Mouse (Mus musculus) cortical plate, adult 2 months (tissue): ENCODE results near the gene Tarbp2. TPM values are rescaled to one million over a fixed set of nuclear protein-coding genes. Genes with fewer than 3 reads are reported as not detected.

Experiments
- H3K27ac ChIP-seq: fragments of 200-500 bp; 2 replicates; pipeline ENCODE4 v1.5.1; 2012; ENCODE audit warnings: low read length, control low read depth, inconsistent platforms; ENCODE audit not compliant: insufficient read depth
- H3K4me1 ChIP-seq: fragments of 200-500 bp; 2 replicates; pipeline ENCODE4 v1.6.1; 2011; ENCODE audit warnings: low read length; ENCODE audit not compliant: control insufficient read depth, insufficient read depth
- H3K4me3 ChIP-seq: fragments of 200-500 bp; 2 replicates; pipeline ENCODE4 v1.5.1; 2011; ENCODE audit warnings: mild to moderate bottlenecking, low read length, control low read depth; ENCODE audit not compliant: insufficient read depth
- CTCF ChIP-seq: fragments of 200-500 bp; IDR thresholded peaks from 2 replicates; pipeline ENCODE4 v1.5.1; 2011; ENCODE audit warnings: mild to moderate bottlenecking, control low read depth, low read length; ENCODE audit not compliant: insufficient read depth; ENCODE audit errors: extremely low read depth
- POLR2A ChIP-seq: fragments of 200-500 bp; IDR thresholded peaks from 2 replicates; pipeline ENCODE4 v1.6.1; 2011; ENCODE audit warnings: mild to moderate bottlenecking, low read length, control low read depth; ENCODE audit not compliant: insufficient read depth; ENCODE audit errors: extremely low read depth
- polyA plus RNA-seq: library from polyadenylated mRNA; depleted of rRNA; stranded (reverse); fragments of >200 nt; gene quantifications from 2 replicates; pipeline ENCODE4 v1.2.3, GENCODE M21; 2012; rRNA removed

Gene Tarbp2
- polyA plus RNA-seq, 1 experiment = 62.7 TPM

GRCm38 (mm10) chr15:102563061-102563460, 45.1 kb downstream of the Tarbp2 start:
- Histone ChIP-seq H3K4me3 (no peak overlapping the region), H3K27ac (no peak overlapping the region), H3K4me1 (no peaks in the 10 kb centered on the region)
- TF ChIP-seq CTCF = no peak
- TF ChIP-seq POLR2A = no peak

GRCm38 (mm10) chr15:102563681-102564080, 45.7 kb downstream of the Tarbp2 start:
- Histone ChIP-seq H3K27ac (no peak overlapping the region), H3K4me1 (no peaks in the 10 kb centered on the region), H3K4me3 (no peak overlapping the region)
- TF ChIP-seq CTCF (no peak), POLR2A (no peak)

GRCm38 (mm10) chr15:102567849-102568248, 49.9 kb downstream of the Tarbp2 start:
- H3K4me1 ChIP-seq = no peaks in the 10 kb centered on the region; the same call in 1 of the 2 replicates
- H3K27ac ChIP-seq = no peak overlapping the region
- TF ChIP-seq CTCF (no peak), POLR2A (no peak)

GRCm38 (mm10) chr15:102572081-102572480, 54.1 kb downstream of the Tarbp2 start:
- no peak overlapping the region for H3K4me3 ChIP-seq
- H3K4me1 ChIP-seq = no peaks in the 10 kb centered on the region; the same call in 1 of the 2 replicates
- TF ChIP-seq POLR2A (no peak), CTCF (no peak)
- H3K27ac ChIP-seq = no peak overlapping the region

More at GRCm38 (mm10) chr15:102567849-102568248, 49.9 kb downstream of the Tarbp2 start:
- no peak overlapping the region for H3K4me3 ChIP-seq

Other genes with a start within 250 kb of the Tarbp2 start
- 0.04 and 0.15 TPM in 2 replicates for gene Gm9918, start 247.6 kb upstream of the Tarbp2 start, polyA plus RNA-seq
- 54.0 and 55.5 TPM in 2 replicates for gene Mfsd5, start 238.7 kb upstream of the Tarbp2 start, polyA plus RNA-seq
- gene Espl1, start 221.9 kb upstream of the Tarbp2 start, polyA plus RNA-seq = 0.52 and 1.6 TPM in 2 replicates
- 466 and 495 TPM in 2 replicates for gene Pfdn5, start 192.1 kb upstream of the Tarbp2 start, polyA plus RNA-seq
- gene Myg1, start 186.5 kb upstream of the Tarbp2 start, polyA plus RNA-seq = 87.0 and 92.7 TPM in 2 replicates
- gene Aaas, start 167.4 kb upstream of the Tarbp2 start, polyA plus RNA-seq = 20.2 and 23.2 TPM in 2 replicates
- gene Sp7, start 151.0 kb upstream of the Tarbp2 start, polyA plus RNA-seq = 1.6 and 2.3 TPM in 2 replicates
- 10.3 and 10.5 TPM in 2 replicates for gene Sp1, start 112.0 kb upstream of the Tarbp2 start, polyA plus RNA-seq
- 1.2 and 1.4 TPM in 2 replicates for gene Amhr2, start 72.8 kb upstream of the Tarbp2 start, polyA plus RNA-seq
- 85.6 and 90.3 TPM in 2 replicates for gene Prr13, start 59.2 kb upstream of the Tarbp2 start, polyA plus RNA-seq
- gene Pcbp2, start 47.7 kb upstream of the Tarbp2 start, polyA plus RNA-seq = 415 and 432 TPM in 2 replicates
- gene Gm10337, start 14.5 kb upstream of the Tarbp2 start, polyA plus RNA-seq = not detected in 2 replicates
- 98.9 and 105 TPM in 2 replicates for gene Map3k12, start 1.1 kb upstream of the Tarbp2 start, polyA plus RNA-seq
- gene Npff, start 6.8 kb downstream of the Tarbp2 start, polyA plus RNA-seq = 5.8 and 6.1 TPM in 2 replicates
- gene Gm28047, start 106.9 kb downstream of the Tarbp2 start, polyA plus RNA-seq = not detected in 2 replicates
- gene Atf7, start 107.3 kb downstream of the Tarbp2 start, polyA plus RNA-seq = 50.2 and 50.7 TPM in 2 replicates
- 293 and 296 TPM in 2 replicates for gene Atp5g2, start 154.2 kb downstream of the Tarbp2 start, polyA plus RNA-seq
- 62.5 and 67.0 TPM in 2 replicates for gene Calcoco1, start 204.0 kb downstream of the Tarbp2 start, polyA plus RNA-seq